Mouse (Mus musculus): ENCODE results near the gene Runx2. TPM values are rescaled to one million over a fixed set of nuclear protein-coding genes. Genes with fewer than 3 reads are reported as not detected.

Runx2 gene
- polyA plus RNA-seq, 1 experiment from 2014 or later = 0.21 TPM

- Histone ChIP-seq H3K9me3 (no peaks in the 10 kb centered on the region), H3K27ac (replicated peaks) (no peak overlapping the region), H3K27me3 (replicated peaks) (no peaks in the 10 kb centered on the region), H3K36me3 (no peaks in the 10 kb centered on the region), H3K4me2 (no peak overlapping the region), H3K4me3 (no peak overlapping the region), H3K4me1 (peaks cover 7% of the 10 kb centered on the region), H3K9ac (no peak overlapping the region)
- 57% methylated on average over 10 of the region's 10 CpGs for WGBS
- no peak for ATAC-seq (ENCODE audit: extremely low read depth, insufficient number of reproducible peaks, low FRiP score, low TSS enrichment)
These were observed 177.3 kb downstream of the Runx2 start for GRCm38 (mm10) chr17:44637181-44637880.

GRCm38 (mm10) chr17:44634486-44634885, 180.1 kb downstream of the Runx2 start:
- Histone ChIP-seq H3K4me2 (no peak overlapping the region), H3K27me3 (replicated peaks) (no peaks in the 10 kb centered on the region), H3K9me3 (no peaks in the 10 kb centered on the region), H3K27ac (replicated peaks) (no peak overlapping the region), H3K4me3 (no peak overlapping the region), H3K4me1 (peaks cover 14% of the 10 kb centered on the region), H3K36me3 (no peaks in the 10 kb centered on the region), H3K9ac (no peak overlapping the region)
- no peak for ATAC-seq (ENCODE audit: extremely low read depth, insufficient number of reproducible peaks, low FRiP score, low TSS enrichment)
- WGBS = 70% methylated on average over 5 of the region's 5 CpGs

GRCm38 (mm10) chr17:44633607-44634415, 180.8 kb downstream of the Runx2 start:
- H3K27ac ChIP-seq (replicated peaks) = no peak overlapping the region
- no peak for ATAC-seq (ENCODE audit: extremely low read depth, insufficient number of reproducible peaks, low FRiP score, low TSS enrichment)
- no peaks in the 10 kb centered on the region for H3K36me3 ChIP-seq
- no peaks in the 10 kb centered on the region for H3K27me3 ChIP-seq (replicated peaks)
- H3K4me3 ChIP-seq = no peak overlapping the region
- 75% methylated on average over 14 of the region's 14 CpGs for WGBS
- H3K9me3 ChIP-seq = no peaks in the 10 kb centered on the region
- no peak overlapping the region for H3K9ac ChIP-seq
- peaks cover 14% of the 10 kb centered on the region for H3K4me1 ChIP-seq
- H3K4me2 ChIP-seq = no peak overlapping the region

- no peaks in the 10 kb centered on the region for H3K27me3 ChIP-seq (replicated peaks)
- no peak overlapping the region for H3K4me3 ChIP-seq
- no peak overlapping the region for H3K27ac ChIP-seq (replicated peaks)
- WGBS = 82% methylated on average over 2 of the region's 2 CpGs
- H3K9me3 ChIP-seq = no peaks in the 10 kb centered on the region
- H3K9ac ChIP-seq = no peak overlapping the region
- no peak for ATAC-seq (ENCODE audit: extremely low read depth, insufficient number of reproducible peaks, low FRiP score, low TSS enrichment)
- no peaks in the 10 kb centered on the region for H3K36me3 ChIP-seq
- peaks cover 11% of the 10 kb centered on the region for H3K4me1 ChIP-seq
- H3K4me2 ChIP-seq = no peak overlapping the region
These were observed 181.7 kb downstream of the Runx2 start for GRCm38 (mm10) chr17:44632941-44633340.

GRCm38 (mm10) chr17:44632292-44632691, 182.3 kb downstream of the Runx2 start:
- Histone ChIP-seq H3K9ac (no peak overlapping the region), H3K4me2 (no peak overlapping the region), H3K27ac (replicated peaks) (no peak overlapping the region), H3K4me1 (peaks cover 11% of the 10 kb centered on the region), H3K9me3 (no peaks in the 10 kb centered on the region), H3K36me3 (no peaks in the 10 kb centered on the region), H3K4me3 (no peak overlapping the region), H3K27me3 (replicated peaks) (no peaks in the 10 kb centered on the region)
- ATAC-seq (ENCODE audit: extremely low read depth, insufficient number of reproducible peaks, low FRiP score, low TSS enrichment) = no peak
- WGBS = 40% methylated on average over 4 of the region's 4 CpGs

GRCm38 (mm10) chr17:44631577-44631976, 183.0 kb downstream of the Runx2 start:
- no peak for ATAC-seq (ENCODE audit: extremely low read depth, insufficient number of reproducible peaks, low FRiP score, low TSS enrichment)
- H3K27ac ChIP-seq (replicated peaks) = no peak overlapping the region

GRCm38 (mm10) chr17:44627317-44627716, 187.3 kb downstream of the Runx2 start:
- H3K9ac ChIP-seq = no peak overlapping the region
- no peak overlapping the region for H3K4me2 ChIP-seq
- H3K36me3 ChIP-seq = no peaks in the 10 kb centered on the region
- no peak overlapping the region for H3K4me3 ChIP-seq
- no peaks in the 10 kb centered on the region for H3K27me3 ChIP-seq (replicated peaks)
- no peak for ATAC-seq (ENCODE audit: extremely low read depth, insufficient number of reproducible peaks, low FRiP score, low TSS enrichment)
- WGBS = 80% methylated on average over 6 of the region's 6 CpGs
- no peaks in the 10 kb centered on the region for H3K9me3 ChIP-seq
- no peak overlapping the region for H3K27ac ChIP-seq (replicated peaks)
- peaks cover 8% of the 10 kb centered on the region for H3K4me1 ChIP-seq

More at GRCm38 (mm10) chr17:44631577-44631976, 183.0 kb downstream of the Runx2 start:
- no peaks in the 10 kb centered on the region for H3K36me3 ChIP-seq
- peaks cover 11% of the 10 kb centered on the region for H3K4me1 ChIP-seq
- H3K9me3 ChIP-seq = no peaks in the 10 kb centered on the region
- no peak overlapping the region for H3K4me2 ChIP-seq
- H3K9ac ChIP-seq = no peak overlapping the region
- H3K4me3 ChIP-seq = no peak overlapping the region
- H3K27me3 ChIP-seq (replicated peaks) = no peaks in the 10 kb centered on the region
- WGBS = 83% methylated on average over 4 of the region's 4 CpGs

- Histone ChIP-seq H3K4me1 (no peaks in the 10 kb centered on the region), H3K9ac (no peak overlapping the region), H3K36me3 (no peaks in the 10 kb centered on the region), H3K9me3 (no peaks in the 10 kb centered on the region), H3K27ac (replicated peaks) (no peak overlapping the region), H3K4me3 (no peak overlapping the region), H3K27me3 (replicated peaks) (no peaks in the 10 kb centered on the region), H3K4me2 (peak overlapping the region; percentile 9; the same call in 1 of the 2 replicates)
- no peak for ATAC-seq (ENCODE audit: extremely low read depth, insufficient number of reproducible peaks, low FRiP score, low TSS enrichment)
- WGBS = 61% methylated on average over 2 of the region's 2 CpGs
These were observed 190.9 kb downstream of the Runx2 start for GRCm38 (mm10) chr17:44623707-44624106.

- H3K4me3 ChIP-seq = no peak overlapping the region
- H3K27me3 ChIP-seq (replicated peaks) = no peaks in the 10 kb centered on the region
- H3K9me3 ChIP-seq = no peaks in the 10 kb centered on the region
- H3K27ac ChIP-seq (replicated peaks) = no peak overlapping the region
- H3K4me2 ChIP-seq = peak overlapping the region; percentile 9; the same call in 1 of the 2 replicates
- H3K36me3 ChIP-seq = no peaks in the 10 kb centered on the region
- WGBS = 61% methylated on average over 8 of the region's 8 CpGs
- no peak for ATAC-seq (ENCODE audit: extremely low read depth, insufficient number of reproducible peaks, low FRiP score, low TSS enrichment)
- no peak overlapping the region for H3K9ac ChIP-seq
- H3K4me1 ChIP-seq = 0 out of 2 replicates have a peak, but pooled peaks cover under 1% of the 10 kb centered on the region
These were observed 191.3 kb downstream of the Runx2 start for GRCm38 (mm10) chr17:44623271-44623670.

- H3K4me3 ChIP-seq = no peak overlapping the region
- WGBS = 82% methylated on average over 2 of the region's 2 CpGs
- no peak overlapping the region for H3K27ac ChIP-seq (replicated peaks)
- H3K27me3 ChIP-seq (replicated peaks) = no peaks in the 10 kb centered on the region
- no peaks in the 10 kb centered on the region for H3K36me3 ChIP-seq
- H3K9ac ChIP-seq = no peak overlapping the region
- ATAC-seq (ENCODE audit: extremely low read depth, insufficient number of reproducible peaks, low FRiP score, low TSS enrichment) = no peak
- H3K9me3 ChIP-seq = no peaks in the 10 kb centered on the region
- no peak overlapping the region for H3K4me2 ChIP-seq
- peaks cover 4% of the 10 kb centered on the region; the same call in 1 of the 2 replicates for H3K4me1 ChIP-seq
These were observed 194.1 kb downstream of the Runx2 start for GRCm38 (mm10) chr17:44620456-44620855.

- no peak for ATAC-seq (ENCODE audit: extremely low read depth, insufficient number of reproducible peaks, low FRiP score, low TSS enrichment)
- WGBS = 51% methylated on average over 11 of the region's 11 CpGs
- Histone ChIP-seq H3K4me3 (no peak overlapping the region), H3K9me3 (no peaks in the 10 kb centered on the region), H3K27me3 (replicated peaks) (peaks cover 2% of the 10 kb centered on the region; the same call in 1 of the 2 replicates), H3K27ac (replicated peaks) (no peak overlapping the region), H3K9ac (no peak overlapping the region), H3K4me1 (peaks cover 4% of the 10 kb centered on the region; the same call in 1 of the 2 replicates), H3K4me2 (peak overlapping the region; percentile 31), H3K36me3 (no peaks in the 10 kb centered on the region)
These were observed 195.9 kb downstream of the Runx2 start for GRCm38 (mm10) chr17:44618691-44619090.

All from heart, embryonic 13.5 days (tissue).